Mouse (Mus musculus) embryonic facial prominence, embryonic 14.5 days (tissue): ENCODE data around the gene Cldn1. TPM values are rescaled to one million over a fixed set of nuclear protein-coding genes. Genes with fewer than 3 reads are reported as not detected.

Source experiments
- ATAC-seq: fragments of 200-750 bp; cut with Nextera tagmentation; 2 replicates; pipeline ENCODE4 v1.8.0; 2017; ENCODE audit warnings: low read depth, moderate number of reproducible peaks, moderate TSS enrichment
- DNase-seq: peaks from one replicate; pipeline ENCODE4 v3.0.0-alpha.2; 2015; ENCODE audit warnings: low spot score
- H3K27ac ChIP-seq: fragments of 300-500 bp; sonication (generic); replicated peaks from 2 replicates; pipeline ENCODE4 v1.5.1; 2014; ENCODE audit warnings: low read depth, mild to moderate bottlenecking, low read length, moderate library complexity
- H3K27me3 ChIP-seq: fragments of 300-500 bp; sonication (generic); replicated peaks from 2 replicates; pipeline ENCODE4 v1.6.1; 2014; ENCODE audit warnings: low read length; ENCODE audit not compliant: control insufficient read depth, insufficient read depth
- H3K36me3 ChIP-seq: fragments of 300-500 bp; sonication (generic); 2 replicates; pipeline ENCODE4 v1.6.1; 2014; ENCODE audit warnings: low read length, mixed read lengths; ENCODE audit not compliant: control insufficient read depth, insufficient read depth
- H3K4me1 ChIP-seq: fragments of 300-500 bp; sonication (generic); 2 replicates; pipeline ENCODE4 v1.6.1; 2014; ENCODE audit warnings: antibody characterized with exemption, low read length; ENCODE audit not compliant: control insufficient read depth, insufficient read depth
- H3K4me2 ChIP-seq: fragments of 300-500 bp; sonication (generic); 2 replicates; pipeline ENCODE4 v1.6.1; 2014; ENCODE audit warnings: low read depth, mild to moderate bottlenecking, low read length, moderate library complexity, mixed read lengths
- H3K4me3 ChIP-seq: fragments of 300-500 bp; sonication (generic); 2 replicates; pipeline ENCODE4 v1.5.1; 2014; ENCODE audit warnings: low read depth, mild to moderate bottlenecking, low read length
- H3K9ac ChIP-seq: fragments of 300-500 bp; sonication (generic); 2 replicates; pipeline ENCODE4 v1.6.1; 2014; ENCODE audit warnings: low read depth, mild to moderate bottlenecking, low read length, moderate library complexity, mixed read lengths
- H3K9me3 ChIP-seq: fragments of 300-500 bp; sonication (generic); 2 replicates; pipeline ENCODE4 v1.6.1; 2016; ENCODE audit warnings: low read length; ENCODE audit not compliant: control insufficient read depth
- WGBS: fragments of 180-500 bp; shearing (Covaris S2); extraction: QIAGEN DNeasy Blood & Tissue Kit; methylation state at CpG from one replicate; pipeline ENCODE4 v1.1.7; 2014; 5-methylcytosine and 5-hydroxymethylcytosine counted together
- polyA plus RNA-seq: library from polyadenylated mRNA; unstranded; fragments of >200 nt; fragmentation: Nextera tagmentation; extraction: Ambion mirVana; gene quantifications from 2 replicates; pipeline ENCODE4 v1.2.1, GENCODE M21; 2014

Cldn1 gene
- polyA plus RNA-seq = 22.8 and 25.4 TPM in 2 replicates

GRCm38 (mm10) chr16:26371325-26372053 is at the start of gene Cldn1:
Gene Cldn1 (minus strand): TSS chr16:26371841.
- ATAC-seq (peak; percentile 88), DNase-seq (peak; percentile 89)
- 3% methylated on average over 33 of the region's 33 CpGs for WGBS
- no peaks in the 10 kb centered on the region for H3K27me3 ChIP-seq
- H3K4me3 ChIP-seq = peak within 1 kb of the TSS; percentile 48
- H3K9ac ChIP-seq = peak within 1 kb of the TSS; percentile 63
- H3K4me1 ChIP-seq = no peaks in the 10 kb centered on the region
- no peaks in the 10 kb centered on the region for H3K9me3 ChIP-seq
- H3K27ac ChIP-seq = no peak within 1 kb of the TSS; the same call in 1 of the 2 replicates
- peak within 1 kb of the TSS; percentile 94 for H3K4me2 ChIP-seq
- no peaks in the 10 kb centered on the region for H3K36me3 ChIP-seq

GRCm38 (mm10) chr16:26418616-26419015 is 47.0 kb upstream of the Cldn1 start:
- H3K4me3 ChIP-seq = no peak overlapping the region
- no peak overlapping the region for H3K27ac ChIP-seq
- H3K27me3 ChIP-seq = no peaks in the 10 kb centered on the region
- no peak overlapping the region for H3K4me2 ChIP-seq
- H3K4me1 ChIP-seq = no peaks in the 10 kb centered on the region
- WGBS = 69% methylated on average over 3 of the region's 3 CpGs
- H3K9ac ChIP-seq = no peak overlapping the region
- no peak for ATAC-seq
- H3K36me3 ChIP-seq = no peaks in the 10 kb centered on the region
- no peaks in the 10 kb centered on the region for H3K9me3 ChIP-seq
- DNase-seq = no peak

GRCm38 (mm10) chr16:26404070-26404469 is 32.4 kb upstream of the Cldn1 start:
- Histone ChIP-seq H3K4me1 (no peaks in the 10 kb centered on the region), H3K9ac (no peak overlapping the region), H3K27me3 (no peaks in the 10 kb centered on the region), H3K4me3 (no peak overlapping the region), H3K27ac (no peak overlapping the region), H3K4me2 (no peak overlapping the region), H3K36me3 (no peaks in the 10 kb centered on the region), H3K9me3 (no peaks in the 10 kb centered on the region)
- no peak for DNase-seq
- 42% methylated on average over 1 of the region's 1 CpGs for WGBS
- ATAC-seq = no peak

GRCm38 (mm10) chr16:26400971-26401370 is 29.3 kb upstream of the Cldn1 start:
- no peak overlapping the region for H3K4me2 ChIP-seq
- no peak overlapping the region for H3K4me3 ChIP-seq
- no peaks in the 10 kb centered on the region for H3K4me1 ChIP-seq
- no peaks in the 10 kb centered on the region for H3K36me3 ChIP-seq
- H3K27me3 ChIP-seq = no peaks in the 10 kb centered on the region
- 43% methylated on average over 3 of the region's 3 CpGs for WGBS
- DNase-seq (peak; percentile 76), ATAC-seq (peak; percentile 33; the same call in 1 of the 2 replicates)
- no peaks in the 10 kb centered on the region for H3K9me3 ChIP-seq
- H3K27ac ChIP-seq = no peak overlapping the region
- no peak overlapping the region for H3K9ac ChIP-seq

- 69% methylated on average over 4 of the region's 4 CpGs for WGBS
Measured at GRCm38 (mm10) chr16:26400549-26400948, 28.9 kb upstream of the Cldn1 start.

GRCm38 (mm10) chr16:26390936-26391335 is 19.3 kb upstream of the Cldn1 start:
- H3K4me3 ChIP-seq = no peak overlapping the region
- H3K4me2 ChIP-seq = no peak overlapping the region
- DNase-seq (no peak), ATAC-seq (no peak)
- no peak overlapping the region for H3K27ac ChIP-seq
- no peak overlapping the region for H3K9ac ChIP-seq
- no peaks in the 10 kb centered on the region for H3K9me3 ChIP-seq
- H3K4me1 ChIP-seq = no peaks in the 10 kb centered on the region
- WGBS = 85% methylated on average over 4 of the region's 4 CpGs
- H3K36me3 ChIP-seq = no peaks in the 10 kb centered on the region
- H3K27me3 ChIP-seq = no peaks in the 10 kb centered on the region

More at GRCm38 (mm10) chr16:26400549-26400948, 28.9 kb upstream of the Cldn1 start:
- Histone ChIP-seq H3K27ac (no peak overlapping the region), H3K4me3 (no peak overlapping the region), H3K4me1 (no peaks in the 10 kb centered on the region), H3K9ac (no peak overlapping the region), H3K36me3 (no peaks in the 10 kb centered on the region), H3K9me3 (no peaks in the 10 kb centered on the region), H3K4me2 (no peak overlapping the region), H3K27me3 (no peaks in the 10 kb centered on the region)
- DNase-seq (no peak), ATAC-seq (no peak)

GRCm38 (mm10) chr16:26386159-26386558 is 14.5 kb upstream of the Cldn1 start:
- 78% methylated on average over 2 of the region's 2 CpGs for WGBS
- H3K27me3 ChIP-seq = no peaks in the 10 kb centered on the region
- no peak overlapping the region for H3K9ac ChIP-seq
- no peaks in the 10 kb centered on the region for H3K36me3 ChIP-seq
- no peak overlapping the region for H3K4me3 ChIP-seq
- H3K9me3 ChIP-seq = no peaks in the 10 kb centered on the region
- DNase-seq (no peak), ATAC-seq (no peak)
- no peak overlapping the region for H3K4me2 ChIP-seq
- no peak overlapping the region for H3K27ac ChIP-seq
- no peaks in the 10 kb centered on the region for H3K4me1 ChIP-seq

GRCm38 (mm10) chr16:26384112-26384649 is 12.5 kb upstream of the Cldn1 start:
- Histone ChIP-seq H3K4me3 (no peak overlapping the region), H3K9me3 (no peaks in the 10 kb centered on the region), H3K4me2 (no peak overlapping the region), H3K27me3 (no peaks in the 10 kb centered on the region), H3K9ac (no peak overlapping the region), H3K4me1 (no peaks in the 10 kb centered on the region), H3K27ac (no peak overlapping the region), H3K36me3 (no peaks in the 10 kb centered on the region)
- DNase-seq = no peak
- 77% methylated on average over 5 of the region's 5 CpGs for WGBS
- ATAC-seq = no peak

- ATAC-seq = no peak
- Histone ChIP-seq H3K36me3 (no peaks in the 10 kb centered on the region), H3K9ac (no peak overlapping the region), H3K27me3 (no peaks in the 10 kb centered on the region), H3K9me3 (no peaks in the 10 kb centered on the region), H3K4me2 (no peak overlapping the region), H3K27ac (no peak overlapping the region), H3K4me1 (no peaks in the 10 kb centered on the region), H3K4me3 (no peak overlapping the region)
- 77% methylated on average over 5 of the region's 5 CpGs for WGBS
- DNase-seq = no peak
Measured at GRCm38 (mm10) chr16:26377170-26377569, 5.5 kb upstream of the Cldn1 start.
